Mouse (Mus musculus) right cerebral cortex, postnatal 14 days (tissue): ENCODE results near the gene Numbl.
A peak's percentile ranks its signal among the peaks of the same experiment; 100 is the strongest.

ENCODE experiments used
- DNase-seq: peaks from one replicate; pipeline ENCODE4 v3.0.0; 2022

The Numbl gene

DNA sequence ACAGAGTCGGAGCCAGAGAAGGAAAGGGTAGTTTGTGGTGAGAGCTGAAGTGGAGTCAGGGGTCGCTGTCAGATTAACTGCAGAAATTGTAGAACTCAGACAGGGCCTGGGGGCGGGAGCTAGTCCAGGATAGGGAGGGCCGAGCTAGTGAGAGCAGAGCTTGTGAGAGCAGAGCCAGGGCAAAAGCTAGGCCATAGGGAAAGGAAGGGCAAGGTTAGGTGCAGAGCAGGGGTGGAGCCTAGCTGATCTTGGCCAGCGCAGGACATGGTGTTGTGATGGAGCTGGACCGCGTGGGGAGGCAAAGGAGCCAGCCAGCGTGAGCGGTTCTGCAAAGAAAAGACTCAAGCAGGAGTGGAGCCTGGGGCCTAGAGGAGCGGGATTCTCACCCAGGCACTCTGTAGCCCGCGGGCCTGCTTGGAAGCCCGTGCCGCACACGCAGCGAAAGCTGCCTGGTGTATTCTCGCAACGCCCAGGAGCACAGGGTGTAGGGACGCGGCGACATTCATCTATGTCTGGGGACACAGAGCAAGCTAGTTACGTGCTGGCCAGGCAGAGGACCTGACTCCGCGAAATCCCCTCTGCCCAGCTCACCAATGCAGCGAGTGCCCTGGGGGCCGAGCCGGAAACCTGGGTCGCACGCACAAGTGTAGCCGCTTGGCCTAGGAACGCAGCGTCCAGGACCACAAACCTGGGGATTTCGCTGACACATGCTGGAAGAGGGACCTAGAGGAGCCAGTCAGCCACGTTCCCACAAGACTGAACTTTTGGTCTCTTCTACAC lies 68.1 kb downstream of the Numbl start:
- DNase-seq: no peak

DNA sequence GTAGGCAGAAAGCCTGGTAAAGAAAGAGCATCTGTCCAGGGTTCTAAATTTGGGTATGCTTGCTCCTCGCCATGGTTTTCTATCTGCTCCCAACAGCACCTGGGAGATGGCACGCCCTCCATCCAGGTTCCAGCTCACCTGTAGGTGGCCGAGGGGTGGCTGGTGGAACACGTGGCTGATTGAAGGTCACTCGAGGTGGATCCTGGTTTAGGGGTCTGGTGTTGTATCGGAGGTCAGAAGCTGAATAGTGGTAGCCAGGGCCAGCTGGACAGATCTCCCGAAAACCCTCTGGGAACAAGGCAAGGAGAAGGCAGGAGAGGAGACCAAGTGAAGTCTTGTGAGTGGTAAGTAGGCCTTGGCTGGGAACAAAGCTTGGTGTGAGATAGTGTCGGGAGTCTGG lies 69.3 kb downstream of the Numbl start:
- DNase-seq: no peak

DNA sequence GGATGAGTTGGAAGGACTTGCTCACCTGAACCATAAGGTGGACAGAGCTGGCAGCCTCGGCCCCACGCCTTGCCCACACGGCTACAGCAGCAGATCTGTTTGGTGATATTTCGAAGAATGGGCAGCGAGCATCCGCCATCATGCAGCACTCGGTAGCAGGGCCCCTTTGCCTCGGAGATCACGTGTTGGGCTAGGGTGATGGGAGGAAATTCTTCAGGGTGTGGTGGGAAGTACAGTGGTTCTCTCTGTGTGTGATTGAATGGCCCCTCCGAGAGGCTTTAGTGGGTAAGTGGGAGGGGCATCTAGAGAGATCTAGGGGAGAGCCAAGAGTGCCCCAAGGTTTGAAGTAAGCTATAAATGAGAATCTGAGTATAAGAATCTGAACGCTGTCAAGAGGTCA lies 69.9 kb downstream of the Numbl start:
- DNase-seq: no peak

DNA sequence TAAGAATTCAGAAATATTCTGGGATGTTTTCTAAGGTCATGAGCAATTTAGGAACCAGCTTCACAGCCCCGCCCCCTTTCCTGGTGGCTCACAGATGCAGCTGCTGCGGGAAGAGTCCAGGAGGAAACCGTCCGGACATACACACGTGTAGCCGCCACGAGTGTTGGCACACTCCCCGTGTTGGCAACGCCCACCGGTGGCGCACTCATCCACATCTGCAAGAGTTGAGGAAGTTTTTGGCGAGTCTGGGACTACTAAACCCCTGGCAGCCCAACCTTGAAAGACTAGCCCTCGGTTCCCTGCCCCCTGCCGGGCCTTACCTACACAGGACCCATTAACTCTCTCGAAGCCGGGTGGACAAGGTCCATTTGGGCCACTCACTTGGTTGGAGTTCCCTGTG lies 70.4 kb downstream of the Numbl start:
- DNase-seq: no peak

DNA sequence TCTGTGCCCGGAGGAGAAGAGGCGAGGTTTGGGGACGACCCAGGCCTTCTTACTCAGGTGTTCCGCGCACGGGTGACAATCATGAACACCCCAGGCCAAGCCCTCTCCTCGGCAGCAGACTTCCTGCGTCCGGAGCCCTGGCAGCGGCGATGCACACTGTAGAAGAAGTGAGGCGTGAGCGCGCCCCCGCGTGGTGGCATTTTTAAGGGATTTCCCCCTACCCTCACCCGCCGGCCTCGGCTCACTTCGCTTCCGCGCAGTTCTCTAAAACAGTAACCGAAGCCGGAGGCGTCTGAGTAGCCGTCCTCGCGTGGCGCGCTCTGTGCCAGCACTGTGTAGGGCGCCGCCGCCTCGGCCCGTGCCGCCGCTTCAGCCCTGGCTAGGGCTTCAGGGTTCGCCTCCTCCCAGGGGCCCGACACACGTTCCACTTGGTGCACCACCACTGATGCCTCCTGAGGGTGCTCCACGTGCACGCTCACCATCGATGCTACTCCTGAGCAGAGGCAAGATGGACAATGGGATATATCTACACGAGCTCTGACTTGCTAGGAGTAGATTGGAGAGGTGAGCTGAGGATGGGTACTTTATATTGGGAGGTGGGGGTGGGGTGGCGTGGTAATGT lies 71.2 kb downstream of the Numbl start:
- DNase-seq: peak; percentile 90

DNA sequence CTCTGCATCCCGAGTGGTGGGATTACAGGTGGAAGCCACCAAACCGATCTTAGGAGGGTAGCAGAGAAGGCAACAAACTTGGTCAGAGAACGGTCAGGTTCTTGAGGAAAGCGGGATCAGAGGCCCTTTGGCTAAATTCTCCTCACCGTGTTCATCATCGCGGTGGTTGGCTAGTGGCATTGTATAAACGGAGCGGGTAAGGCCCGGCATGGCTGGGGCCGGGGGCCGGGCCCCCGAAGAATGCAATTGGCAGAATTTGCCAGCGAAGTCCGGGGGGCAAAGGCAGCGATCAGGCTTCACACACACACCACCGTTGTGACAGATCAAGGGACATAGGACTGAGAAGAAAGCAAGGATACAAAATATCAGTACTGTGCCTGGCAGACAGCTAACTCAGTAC lies 71.7 kb downstream of the Numbl start:
- no peak for DNase-seq

DNA sequence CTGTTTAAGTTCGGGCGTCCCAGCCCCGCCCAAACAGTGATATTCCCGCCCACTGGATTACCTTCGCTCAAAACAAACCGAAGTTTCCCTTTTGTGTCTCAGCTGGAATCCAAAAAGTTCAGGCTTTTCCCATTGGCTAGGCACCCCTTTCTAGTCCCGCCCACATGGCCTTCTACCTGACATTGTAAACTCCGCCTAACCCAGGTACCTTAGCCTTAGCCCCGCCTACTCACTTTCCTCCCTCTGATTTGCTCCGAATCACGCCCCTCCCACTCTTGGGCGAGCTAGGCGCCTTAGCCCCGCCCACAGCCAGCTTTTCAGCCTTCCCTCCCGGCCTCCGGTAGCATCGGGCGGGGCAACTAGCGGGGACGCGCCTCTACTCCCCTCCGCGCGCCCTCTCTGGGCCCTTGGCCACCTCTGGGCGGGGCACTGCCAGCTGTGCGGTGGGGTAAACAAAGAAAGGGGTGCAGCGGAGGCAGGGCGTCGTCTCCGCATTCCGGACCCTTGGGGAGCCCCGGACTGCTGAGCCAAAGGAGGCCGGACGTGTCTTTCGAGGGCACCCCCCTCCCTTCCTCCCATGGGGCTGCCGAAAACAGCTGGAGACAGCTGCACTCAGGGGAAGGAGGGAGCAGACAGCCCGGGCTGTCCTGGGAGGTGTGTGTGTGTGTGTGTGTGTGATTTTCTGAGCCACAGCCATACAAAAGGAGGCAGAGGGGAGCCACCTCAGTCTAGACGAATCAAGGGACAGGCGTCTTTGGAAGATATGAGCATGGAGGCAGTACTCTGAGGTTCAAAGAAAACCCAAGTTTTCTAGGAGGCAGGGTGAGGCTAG lies 72.7 kb downstream of the Numbl start:
- DNase-seq: peak; percentile 63

DNA sequence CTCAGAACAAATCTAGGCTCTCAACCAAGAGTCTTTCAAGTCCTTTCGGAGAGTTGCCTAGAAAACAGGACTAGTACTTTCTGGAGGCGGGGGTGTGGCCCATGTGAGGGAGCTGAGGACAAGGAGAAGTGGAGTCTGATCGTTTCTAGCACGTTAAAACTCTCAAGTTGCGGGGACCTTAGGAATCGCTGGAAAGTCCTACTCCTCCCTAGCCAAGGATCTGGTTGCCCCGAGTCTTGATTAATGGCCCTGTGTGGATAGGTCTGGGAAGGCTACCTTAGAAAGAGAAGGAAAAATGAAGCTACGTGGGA lies 73.3 kb downstream of the Numbl start:
- DNase-seq: no peak
